Mouse (Mus musculus): ENCODE results near the gene Utp15. TPM values are rescaled to one million over a fixed set of nuclear protein-coding genes. Genes with fewer than 3 reads are reported as not detected.

The Utp15 gene
- total and polyA plus RNA-seq, 2 experiments, result 2.4 to 6.4 TPM

- no peaks in the 10 kb centered on the region for H3K79me2 ChIP-seq (ENCODE audit: control insufficient read depth, insufficient read depth, low read length)
- no peak overlapping the region for H3K27ac ChIP-seq (replicated peaks; ENCODE audit: insufficient read depth, low read depth, low read length)
- H3K4me1 ChIP-seq (ENCODE audit: control insufficient read depth, insufficient read depth, low read length), result no peaks in the 10 kb centered on the region
- no peak for TF ChIP-seq POLR2A (IDR thresholded peaks at IDR 0.05; ENCODE audit: extremely low read depth, insufficient read depth, low read length)
- no peak for TF ChIP-seq CTCF (IDR thresholded peaks at IDR 0.05; ENCODE audit: low read depth, low read length)
- no peak overlapping the region for H3K4me3 ChIP-seq (ENCODE audit: insufficient read depth, low read depth, low read length)
- H3K36me3 ChIP-seq (ENCODE audit: control insufficient read depth, insufficient read depth, low read length), result no peaks in the 10 kb centered on the region
- H3K27me3 ChIP-seq (ENCODE audit: control insufficient read depth, insufficient read depth, low read length), result 0 out of 2 replicates have a peak, but pooled peaks cover 2% of the 10 kb centered on the region
- 94% methylated on average over 1 of the region's 1 CpGs for whole genome bisulfite sequencing
- H3K9ac ChIP-seq (ENCODE audit: low read depth, low read length), result no peak overlapping the region
- no peak for DNase-seq (ENCODE audit: extremely low read depth, low read depth, low spot score)
These were observed 32.3 kb downstream of the Utp15 start for GRCm38 (mm10) chr13:98230511-98230910.

- 79% methylated on average over 2 of the region's 2 CpGs for WGBS
- Histone ChIP-seq H3K79me2 (ENCODE audit: control insufficient read depth, insufficient read depth, low read length) (no peaks in the 10 kb centered on the region), H3K4me1 (ENCODE audit: control insufficient read depth, insufficient read depth, low read length) (no peaks in the 10 kb centered on the region), H3K36me3 (ENCODE audit: control insufficient read depth, insufficient read depth, low read length) (no peaks in the 10 kb centered on the region), H3K27ac (replicated peaks; ENCODE audit: insufficient read depth, low read depth, low read length) (no peak overlapping the region), H3K9ac (ENCODE audit: low read depth, low read length) (no peak overlapping the region), H3K4me3 (ENCODE audit: insufficient read depth, low read depth, low read length) (no peak overlapping the region), H3K27me3 (ENCODE audit: control insufficient read depth, insufficient read depth, low read length) (no peaks in the 10 kb centered on the region)
- TF ChIP-seq POLR2A (IDR thresholded peaks at IDR 0.05; ENCODE audit: extremely low read depth, insufficient read depth, low read length), result no peak
- TF ChIP-seq CTCF (IDR thresholded peaks at IDR 0.05; ENCODE audit: low read depth, low read length), result no peak
- no peak for DNase-seq (ENCODE audit: extremely low read depth, low read depth, low spot score)
These were observed 36.6 kb downstream of the Utp15 start for GRCm38 (mm10) chr13:98226225-98226624.

- no peak for DNase-seq (ENCODE audit: extremely low read depth, low read depth, low spot score)
- TF ChIP-seq CTCF (IDR thresholded peaks at IDR 0.05; ENCODE audit: low read depth, low read length), result peak; percentile 74
- TF ChIP-seq POLR2A (IDR thresholded peaks at IDR 0.05; ENCODE audit: extremely low read depth, insufficient read depth, low read length), result no peak
- 46% methylated on average over 12 of the region's 12 CpGs for WGBS
These were observed 40.0 kb downstream of the Utp15 start for GRCm38 (mm10) chr13:98222848-98223247.

GRCm38 (mm10) chr13:98210137-98210536 lies 52.7 kb downstream of the Utp15 start:
- H3K79me2 ChIP-seq (ENCODE audit: control insufficient read depth, insufficient read depth, low read length), result no peaks in the 10 kb centered on the region
- WGBS, result 78% methylated on average over 7 of the region's 7 CpGs
- peaks cover 12% of the 10 kb centered on the region for H3K27me3 ChIP-seq (ENCODE audit: control insufficient read depth, insufficient read depth, low read length)
- H3K4me3 ChIP-seq (ENCODE audit: insufficient read depth, low read depth, low read length), result no peak overlapping the region
- H3K27ac ChIP-seq (replicated peaks; ENCODE audit: insufficient read depth, low read depth, low read length), result no peak overlapping the region
- DNase-seq (ENCODE audit: extremely low read depth, low read depth, low spot score), result no peak
- no peaks in the 10 kb centered on the region for H3K36me3 ChIP-seq (ENCODE audit: control insufficient read depth, insufficient read depth, low read length)
- no peaks in the 10 kb centered on the region for H3K4me1 ChIP-seq (ENCODE audit: control insufficient read depth, insufficient read depth, low read length)
- H3K9ac ChIP-seq (ENCODE audit: low read depth, low read length), result no peak overlapping the region
- no peak for TF ChIP-seq CTCF (IDR thresholded peaks at IDR 0.05; ENCODE audit: low read depth, low read length)
- TF ChIP-seq POLR2A (IDR thresholded peaks at IDR 0.05; ENCODE audit: extremely low read depth, insufficient read depth, low read length), result no peak

More at GRCm38 (mm10) chr13:98222848-98223247, 40.0 kb downstream of the Utp15 start:
- no peaks in the 10 kb centered on the region for H3K27me3 ChIP-seq (ENCODE audit: control insufficient read depth, insufficient read depth, low read length)
- no peak overlapping the region for H3K27ac ChIP-seq (replicated peaks; ENCODE audit: insufficient read depth, low read depth, low read length)
- no peaks in the 10 kb centered on the region for H3K36me3 ChIP-seq (ENCODE audit: control insufficient read depth, insufficient read depth, low read length)
- H3K9ac ChIP-seq (ENCODE audit: low read depth, low read length), result no peak overlapping the region
- H3K4me1 ChIP-seq (ENCODE audit: control insufficient read depth, insufficient read depth, low read length), result no peaks in the 10 kb centered on the region
- no peak overlapping the region for H3K4me3 ChIP-seq (ENCODE audit: insufficient read depth, low read depth, low read length)
- no peaks in the 10 kb centered on the region for H3K79me2 ChIP-seq (ENCODE audit: control insufficient read depth, insufficient read depth, low read length)

- H3K36me3 ChIP-seq (ENCODE audit: control insufficient read depth, insufficient read depth, low read length), result no peaks in the 10 kb centered on the region
- DNase-seq (ENCODE audit: extremely low read depth, low read depth, low spot score), result no peak
- H3K27ac ChIP-seq (replicated peaks; ENCODE audit: insufficient read depth, low read depth, low read length), result no peak overlapping the region
- H3K79me2 ChIP-seq (ENCODE audit: control insufficient read depth, insufficient read depth, low read length), result no peaks in the 10 kb centered on the region
- WGBS, result 54% methylated on average over 9 of the region's 9 CpGs
- H3K4me1 ChIP-seq (ENCODE audit: control insufficient read depth, insufficient read depth, low read length), result no peaks in the 10 kb centered on the region
- H3K9ac ChIP-seq (ENCODE audit: low read depth, low read length), result no peak overlapping the region
- no peak overlapping the region for H3K4me3 ChIP-seq (ENCODE audit: insufficient read depth, low read depth, low read length)
- H3K27me3 ChIP-seq (ENCODE audit: control insufficient read depth, insufficient read depth, low read length), result peaks cover 12% of the 10 kb centered on the region
- TF ChIP-seq POLR2A (IDR thresholded peaks at IDR 0.05; ENCODE audit: extremely low read depth, insufficient read depth, low read length) (no peak), CTCF (IDR thresholded peaks at IDR 0.05; ENCODE audit: low read depth, low read length) (no peak)
These were observed 54.0 kb downstream of the Utp15 start for GRCm38 (mm10) chr13:98208842-98209241.

- peaks cover 12% of the 10 kb centered on the region for H3K27me3 ChIP-seq (ENCODE audit: control insufficient read depth, insufficient read depth, low read length)
These were observed 56.3 kb downstream of the Utp15 start for GRCm38 (mm10) chr13:98206546-98206870.

More at GRCm38 (mm10) chr13:98206546-98206870, 56.3 kb downstream of the Utp15 start:
- Histone ChIP-seq H3K4me3 (ENCODE audit: insufficient read depth, low read depth, low read length) (peak overlapping the region; percentile 50; the same call in 1 of the 2 replicates), H3K79me2 (ENCODE audit: control insufficient read depth, insufficient read depth, low read length) (no peaks in the 10 kb centered on the region), H3K9ac (ENCODE audit: low read depth, low read length) (no peak overlapping the region), H3K27ac (replicated peaks; ENCODE audit: insufficient read depth, low read depth, low read length) (no peak overlapping the region), H3K4me1 (ENCODE audit: control insufficient read depth, insufficient read depth, low read length) (no peaks in the 10 kb centered on the region), H3K36me3 (ENCODE audit: control insufficient read depth, insufficient read depth, low read length) (no peaks in the 10 kb centered on the region)
- 3% methylated on average over 13 of the region's 13 CpGs for WGBS
- no peak for DNase-seq (ENCODE audit: extremely low read depth, low read depth, low spot score)
- TF ChIP-seq CTCF (IDR thresholded peaks at IDR 0.05; ENCODE audit: low read depth, low read length) (no peak), POLR2A (IDR thresholded peaks at IDR 0.05; ENCODE audit: extremely low read depth, insufficient read depth, low read length) (no peak)
